Mouse (Mus musculus): ENCODE results near the gene Mthfd1. TPM values are rescaled to one million over a fixed set of nuclear protein-coding genes. Genes with fewer than 3 reads are reported as not detected.
"Not testable (repeated sequence)": the region's sequence is repeated elsewhere in the genome, so short reads cannot be mapped to it uniquely, and the experiment has no call there.

The Mthfd1 gene
- polyA plus RNA-seq (2015; fragmentation: Nextera tagmentation; extraction: Ambion mirVana): 119 and 127 TPM in 2 replicates

DNA sequence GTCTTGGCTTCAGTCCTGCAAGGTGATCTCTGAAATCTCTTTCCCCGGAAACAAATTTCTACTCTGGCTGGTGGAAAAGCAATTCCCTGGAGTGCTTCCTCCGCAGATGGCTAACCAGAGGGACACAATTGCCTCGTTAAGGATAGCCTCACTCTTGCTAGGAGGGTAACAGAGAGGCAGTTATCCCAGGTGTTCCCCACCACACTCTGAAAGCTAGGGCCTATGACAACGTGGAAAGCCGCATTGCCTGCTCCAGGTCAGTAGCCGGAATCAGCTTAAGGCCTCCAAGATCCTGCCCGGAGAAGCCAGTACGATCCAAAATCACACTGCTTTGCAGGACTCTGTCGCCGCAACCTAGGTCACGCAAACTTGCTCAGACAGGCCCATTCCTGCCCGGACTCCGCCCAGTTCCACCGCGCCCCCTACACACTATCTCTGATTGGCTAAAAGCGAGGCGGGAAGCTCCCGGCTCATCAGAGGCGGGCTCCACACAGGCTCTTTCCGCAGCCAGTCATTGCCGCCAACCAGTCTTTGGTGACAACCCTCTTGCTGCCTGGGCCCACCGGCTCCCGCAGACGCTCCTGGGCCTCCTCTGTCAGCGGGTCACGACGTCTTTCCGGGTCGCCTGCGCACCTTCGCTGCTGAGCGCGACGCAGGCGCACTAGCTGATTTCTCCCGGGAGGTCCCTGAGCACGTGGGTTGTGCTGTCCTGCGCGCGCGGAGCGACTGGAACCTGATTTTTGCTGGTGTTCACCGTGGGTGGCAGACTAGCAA lies at the start of gene Mthfd1:
TSS of gene Mthfd1 (plus strand) at position 574 of the 774 bp plus-strand sequence.
- 1% methylated on average over 43 of the region's 43 CpGs for WGBS

DNA sequence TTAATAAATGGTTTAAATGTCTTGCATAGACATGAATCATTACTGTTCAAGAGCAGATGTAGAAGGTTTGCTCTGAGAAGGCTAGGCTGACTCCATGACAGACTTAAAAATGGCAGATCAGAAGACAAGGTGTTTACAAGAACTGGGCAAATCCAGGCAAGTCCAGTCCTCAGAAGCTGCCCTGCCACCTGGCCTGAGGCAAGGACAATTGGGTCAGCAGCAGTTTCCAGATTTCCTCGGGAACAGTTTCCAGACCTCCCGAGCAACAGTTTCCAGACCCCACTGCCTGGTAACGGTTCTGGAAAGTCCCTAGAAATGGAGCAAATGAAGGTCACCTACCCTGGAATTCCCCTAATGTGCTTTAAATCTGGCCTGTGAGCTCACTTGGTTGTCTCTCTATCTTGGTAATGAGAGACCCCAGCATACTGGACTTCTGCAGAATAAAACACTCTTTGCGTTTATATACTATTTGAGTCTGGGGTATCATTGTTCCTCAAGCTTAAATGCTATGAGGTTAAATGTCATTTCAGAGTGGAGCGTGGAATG lies 45.6 kb upstream of the Mthfd1 start:
- WGBS: 94% methylated on average over 5 of the region's 5 CpGs
- no peak overlapping the region for H3K4me3 ChIP-seq (ENCODE audit: low read length)
- no peak overlapping the region for H3K4me2 ChIP-seq (replicated peaks; ENCODE audit: low read depth, low read length)
- H3K9me3 ChIP-seq (ENCODE audit: low read length): no peaks in the 10 kb centered on the region
- no peaks in the 10 kb centered on the region for H3K36me3 ChIP-seq (ENCODE audit: insufficient read depth, low read length)
- H3K9ac ChIP-seq (replicated peaks; ENCODE audit: low read length): no peak overlapping the region
- no peaks in the 10 kb centered on the region for H3K27me3 ChIP-seq (ENCODE audit: insufficient read depth, low read length)
- H3K4me1 ChIP-seq (ENCODE audit: insufficient read depth, low read length): no peaks in the 10 kb centered on the region
- no peak overlapping the region for H3K27ac ChIP-seq (ENCODE audit: low read length)
- ATAC-seq (ENCODE audit: low FRiP score, low TSS enrichment): no peak

More for the DNA sequence above, at the start of gene Mthfd1:
- ATAC-seq (ENCODE audit: low FRiP score, low TSS enrichment): peak; percentile 99
- H3K36me3 ChIP-seq (ENCODE audit: insufficient read depth, low read length): no peaks in the 10 kb centered on the region
- peak within 1 kb of the TSS; percentile 78 for H3K4me3 ChIP-seq (ENCODE audit: low read length)
- H3K9ac ChIP-seq (replicated peaks; ENCODE audit: low read length): peak within 1 kb of the TSS; percentile 81
- no peaks in the 10 kb centered on the region for H3K27me3 ChIP-seq (ENCODE audit: insufficient read depth, low read length)
- H3K4me1 ChIP-seq (ENCODE audit: insufficient read depth, low read length): 0 out of 2 replicates have a peak, but pooled peaks cover 3% of the 10 kb centered on the region
- peak within 1 kb of the TSS; percentile 91 for H3K27ac ChIP-seq (ENCODE audit: low read length)
- H3K9me3 ChIP-seq (ENCODE audit: low read length): no peaks in the 10 kb centered on the region
- peak within 1 kb of the TSS; percentile 96 for H3K4me2 ChIP-seq (replicated peaks; ENCODE audit: low read depth, low read length)

DNA sequence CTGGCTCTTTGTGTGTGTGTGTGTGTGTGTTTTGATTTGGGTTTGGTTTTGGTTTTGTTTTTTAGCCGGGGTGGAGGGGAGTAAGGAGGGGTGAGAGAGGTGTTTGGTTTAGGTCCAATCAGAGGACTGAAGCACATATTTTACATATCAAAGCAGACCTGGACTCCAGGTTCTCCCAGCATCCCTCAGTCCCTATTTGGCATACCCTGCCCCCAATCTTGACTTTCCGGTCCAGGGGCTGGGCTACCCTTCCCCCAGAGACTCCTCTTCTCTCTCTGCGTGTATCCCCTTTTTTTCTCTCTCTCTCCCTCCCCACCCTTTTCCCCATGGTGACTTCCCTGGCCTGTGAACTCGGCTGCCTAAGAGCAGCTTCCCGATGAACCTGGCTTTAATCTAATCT lies 40.0 kb upstream of the Mthfd1 start:
- Histone ChIP-seq H3K9me3 (ENCODE audit: low read length) (no peaks in the 10 kb centered on the region), H3K27ac (ENCODE audit: low read length) (no peak overlapping the region), H3K4me1 (ENCODE audit: insufficient read depth, low read length) (no peaks in the 10 kb centered on the region; the same call in 1 of the 2 replicates), H3K9ac (replicated peaks; ENCODE audit: low read length) (no peak overlapping the region), H3K27me3 (ENCODE audit: insufficient read depth, low read length) (no peaks in the 10 kb centered on the region), H3K4me3 (ENCODE audit: low read length) (no peak overlapping the region), H3K36me3 (ENCODE audit: insufficient read depth, low read length) (no peaks in the 10 kb centered on the region), H3K4me2 (replicated peaks; ENCODE audit: low read depth, low read length) (no peak overlapping the region)
- ATAC-seq (ENCODE audit: low FRiP score, low TSS enrichment): no peak
- WGBS: 32% methylated on average over 5 of the region's 5 CpGs

GRCm38 (mm10) chr12:76216716-76217115 lies 38.4 kb upstream of the Mthfd1 start:
- no peaks in the 10 kb centered on the region for H3K27me3 ChIP-seq (ENCODE audit: insufficient read depth, low read length)
- no peaks in the 10 kb centered on the region for H3K9me3 ChIP-seq (ENCODE audit: low read length)
- no peaks in the 10 kb centered on the region for H3K36me3 ChIP-seq (ENCODE audit: insufficient read depth, low read length)
- H3K9ac ChIP-seq (replicated peaks; ENCODE audit: low read length): no peak overlapping the region
- H3K4me3 ChIP-seq (ENCODE audit: low read length): no peak overlapping the region
- 73% methylated on average over 11 of the region's 11 CpGs for WGBS
- no peaks in the 10 kb centered on the region; the same call in 1 of the 2 replicates for H3K4me1 ChIP-seq (ENCODE audit: insufficient read depth, low read length)
- no peak overlapping the region for H3K27ac ChIP-seq (ENCODE audit: low read length)
- H3K4me2 ChIP-seq (replicated peaks; ENCODE audit: low read depth, low read length): no peak overlapping the region
- ATAC-seq (ENCODE audit: low FRiP score, low TSS enrichment): no peak

- not testable (repeated sequence) for H3K4me2 ChIP-seq (replicated peaks; ENCODE audit: low read depth, low read length); ATAC-seq (ENCODE audit: low FRiP score, low TSS enrichment); H3K4me3 ChIP-seq (ENCODE audit: low read length); H3K9ac ChIP-seq (replicated peaks; ENCODE audit: low read length); H3K4me1 ChIP-seq (ENCODE audit: insufficient read depth, low read length); H3K36me3 ChIP-seq (ENCODE audit: insufficient read depth, low read length); H3K27me3 ChIP-seq (ENCODE audit: insufficient read depth, low read length); H3K9me3 ChIP-seq (ENCODE audit: low read length); H3K27ac ChIP-seq (ENCODE audit: low read length)
- WGBS: 64% methylated on average over 2 of the region's 8 CpGs
These were observed 33.0 kb upstream of the Mthfd1 start for GRCm38 (mm10) chr12:76222104-76222503.

- 0 out of 2 replicates have a peak, but pooled peaks have one; percentile 15 for ATAC-seq (ENCODE audit: low FRiP score, low TSS enrichment)
- H3K27me3 ChIP-seq (ENCODE audit: insufficient read depth, low read length): no peaks in the 10 kb centered on the region
- H3K4me3 ChIP-seq (ENCODE audit: low read length): no peak overlapping the region
- H3K9ac ChIP-seq (replicated peaks; ENCODE audit: low read length): no peak overlapping the region
- peaks cover 12% of the 10 kb centered on the region for H3K4me1 ChIP-seq (ENCODE audit: insufficient read depth, low read length)
- H3K27ac ChIP-seq (ENCODE audit: low read length): peak overlapping the region; percentile 37
- H3K4me2 ChIP-seq (replicated peaks; ENCODE audit: low read depth, low read length): no peak overlapping the region
- WGBS: 66% methylated on average over 6 of the region's 6 CpGs
- H3K36me3 ChIP-seq (ENCODE audit: insufficient read depth, low read length): no peaks in the 10 kb centered on the region
- H3K9me3 ChIP-seq (ENCODE audit: low read length): no peaks in the 10 kb centered on the region
These were observed 24.5 kb upstream of the Mthfd1 start for GRCm38 (mm10) chr12:76230644-76231043.

DNA sequence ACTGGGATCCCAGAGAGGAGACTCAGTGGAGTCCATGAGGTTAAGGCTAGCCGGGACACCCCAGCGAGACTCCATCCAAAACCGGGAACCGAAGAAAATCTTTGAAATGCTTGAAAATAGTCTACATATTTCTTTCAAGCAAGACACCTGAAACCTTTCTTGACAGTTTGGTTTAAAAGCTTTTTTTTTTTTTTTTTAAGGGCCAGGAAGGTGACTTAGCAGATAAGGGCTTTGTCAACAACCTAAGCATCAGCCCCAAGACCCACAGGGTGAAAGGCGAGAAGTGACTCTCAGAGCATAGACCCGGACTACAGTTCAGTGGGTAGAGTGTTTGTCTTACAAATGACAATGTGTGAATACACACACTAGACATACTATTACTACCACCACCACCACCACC lies 19.8 kb upstream of the Mthfd1 start:
- Histone ChIP-seq H3K4me2 (replicated peaks; ENCODE audit: low read depth, low read length) (no peak overlapping the region), H3K4me3 (ENCODE audit: low read length) (no peak overlapping the region), H3K27me3 (ENCODE audit: insufficient read depth, low read length) (no peaks in the 10 kb centered on the region), H3K36me3 (ENCODE audit: insufficient read depth, low read length) (no peaks in the 10 kb centered on the region), H3K4me1 (ENCODE audit: insufficient read depth, low read length) (peaks cover 4% of the 10 kb centered on the region), H3K9me3 (ENCODE audit: low read length) (no peaks in the 10 kb centered on the region), H3K27ac (ENCODE audit: low read length) (no peak overlapping the region), H3K9ac (replicated peaks; ENCODE audit: low read length) (no peak overlapping the region)
- WGBS: 89% methylated on average over 6 of the region's 6 CpGs
- no peak for ATAC-seq (ENCODE audit: low FRiP score, low TSS enrichment)

DNA sequence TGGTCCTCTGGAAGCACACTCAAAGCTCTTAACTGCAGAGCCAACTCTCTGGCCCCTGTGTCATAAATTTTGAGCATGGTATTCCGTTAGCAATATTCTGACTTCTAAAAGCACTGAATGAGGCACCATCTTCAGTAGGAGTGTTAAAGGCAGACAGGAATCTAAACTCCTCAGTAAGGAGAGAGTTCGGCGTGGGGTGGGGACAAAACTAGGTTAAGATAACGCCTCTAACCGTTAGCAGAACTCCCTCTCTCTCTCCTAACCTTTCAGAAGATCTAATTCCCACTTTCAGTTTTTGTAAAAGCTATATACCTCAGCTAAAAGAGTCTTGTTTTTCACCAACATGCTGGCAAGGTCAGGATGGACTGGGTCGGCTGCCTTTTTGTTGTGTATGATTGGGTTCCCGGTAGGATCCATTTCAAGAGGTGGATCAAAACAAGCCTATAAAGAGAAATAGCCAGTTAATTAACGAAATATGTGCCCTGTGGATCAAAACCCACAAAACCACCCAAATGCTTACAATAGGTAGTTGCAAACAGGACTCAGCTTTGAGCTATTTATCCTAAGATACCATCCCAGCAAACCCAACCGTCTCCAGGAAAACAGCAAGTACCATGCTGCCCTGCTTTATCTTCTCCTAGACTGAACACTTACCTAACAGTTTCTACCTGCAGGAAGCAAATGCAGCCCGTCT lies 15.8 kb upstream of the Mthfd1 start:
- Histone ChIP-seq H3K4me2 (replicated peaks; ENCODE audit: low read depth, low read length) (no peak overlapping the region), H3K9me3 (ENCODE audit: low read length) (no peaks in the 10 kb centered on the region), H3K9ac (replicated peaks; ENCODE audit: low read length) (no peak overlapping the region), H3K4me1 (ENCODE audit: insufficient read depth, low read length) (no peaks in the 10 kb centered on the region), H3K27ac (ENCODE audit: low read length) (no peak overlapping the region), H3K4me3 (ENCODE audit: low read length) (no peak overlapping the region), H3K27me3 (ENCODE audit: insufficient read depth, low read length) (no peaks in the 10 kb centered on the region), H3K36me3 (ENCODE audit: insufficient read depth, low read length) (no peaks in the 10 kb centered on the region)
- ATAC-seq (ENCODE audit: low FRiP score, low TSS enrichment): no peak
- 50% methylated on average over 10 of the region's 10 CpGs for WGBS

- Histone ChIP-seq H3K36me3 (ENCODE audit: insufficient read depth, low read length) (no peaks in the 10 kb centered on the region), H3K4me1 (ENCODE audit: insufficient read depth, low read length) (no peaks in the 10 kb centered on the region), H3K27ac (ENCODE audit: low read length) (no peak overlapping the region), H3K9me3 (ENCODE audit: low read length) (no peaks in the 10 kb centered on the region), H3K27me3 (ENCODE audit: insufficient read depth, low read length) (no peaks in the 10 kb centered on the region), H3K9ac (replicated peaks; ENCODE audit: low read length) (no peak overlapping the region), H3K4me2 (replicated peaks; ENCODE audit: low read depth, low read length) (no peak overlapping the region), H3K4me3 (ENCODE audit: low read length) (no peak overlapping the region)
- 61% methylated on average over 7 of the region's 7 CpGs for WGBS
- no peak for ATAC-seq (ENCODE audit: low FRiP score, low TSS enrichment)
These were observed 15.1 kb upstream of the Mthfd1 start for GRCm38 (mm10) chr12:76239839-76240571.
